In the genomic region with DNA sequence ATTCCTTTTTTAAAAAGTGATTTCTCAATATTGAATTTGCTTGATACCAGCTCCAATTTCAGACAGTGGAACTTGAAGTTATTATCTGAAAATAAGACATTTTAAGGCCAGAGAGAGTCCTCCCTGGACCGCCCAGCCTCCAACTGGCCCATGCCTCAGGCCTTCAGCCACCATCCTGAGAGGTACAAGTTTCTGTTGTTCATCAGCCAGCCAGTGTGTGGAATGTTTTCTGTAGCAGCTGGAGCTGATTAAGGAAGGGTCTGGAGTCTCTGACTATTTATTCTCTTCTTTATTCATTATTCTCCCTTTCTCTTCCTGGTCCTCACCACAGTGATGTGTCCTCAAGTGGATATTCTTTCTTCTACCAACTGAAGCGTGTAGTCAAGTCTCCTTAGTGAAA, we compare ENCODE assay signal across 18 mouse cellular contexts.
DNase-seq lines count a peak whose midpoint lies in the region; ATAC-seq lines count a peak whose summit lies in the region.
"Had no signal": no experiment of that assay in that cellular context is flagged by ENCODE, and none has a peak within 500 bp of the region (broad histone marks: within the 10 kb centered on the region; RNA-seq: fewer than 3 reads in every experiment).

No protein-coding gene starts in this region.

- no peak overlapping the region for H3K27ac ChIP-seq in embryonic facial prominence, embryonic 11.5 days (replicated peaks; ENCODE audit: low read depth, low read length)
- H3K27ac ChIP-seq in limb, embryonic 10.5 days: no peak overlapping the region
- no peak overlapping the region for H3K27ac ChIP-seq in neural tube, embryonic 15.5 days (replicated peaks)
- H3K27ac ChIP-seq: embryonic facial prominence, embryonic 12.5 days; forebrain, embryonic 12.5 days had no signal

- no peaks in the 10 kb centered on the region for H3K27me3 ChIP-seq in embryonic facial prominence, embryonic 11.5 days (ENCODE audit: control insufficient read depth, insufficient read depth, low read length)
- no peaks in the 10 kb centered on the region for H3K27me3 ChIP-seq in limb, embryonic 10.5 days (ENCODE audit: low read depth, poor library complexity, severe bottlenecking)
- no peaks in the 10 kb centered on the region for H3K27me3 ChIP-seq in neural tube, embryonic 15.5 days (replicated peaks)
- H3K27me3 ChIP-seq: embryonic facial prominence, embryonic 12.5 days; forebrain, embryonic 12.5 days; heart, embryonic 12.5 days had no signal

- WGBS in embryonic facial prominence, embryonic 11.5 days: 33% methylated on average over 2 of the region's 2 CpGs
- WGBS in limb, embryonic 10.5 days: 65% methylated on average over 2 of the region's 2 CpGs
- WGBS in neural tube, embryonic 15.5 days: 86% methylated on average over 2 of the region's 2 CpGs

- no peaks in the 10 kb centered on the region for H3K9me3 ChIP-seq in embryonic facial prominence, embryonic 11.5 days (replicated peaks; ENCODE audit: control insufficient read depth, low read length)
- H3K9me3 ChIP-seq in limb, embryonic 10.5 days (replicated peaks): no peaks in the 10 kb centered on the region
- H3K9me3 ChIP-seq in neural tube, embryonic 15.5 days (replicated peaks): no peaks in the 10 kb centered on the region
- H3K9me3 ChIP-seq: embryonic facial prominence, embryonic 12.5 days; forebrain, embryonic 12.5 days; heart, embryonic 12.5 days had no signal

- no peaks in the 10 kb centered on the region for H3K4me1 ChIP-seq in embryonic facial prominence, embryonic 11.5 days (ENCODE audit: control insufficient read depth, insufficient read depth, low read length)
- peaks cover 11% of the 10 kb centered on the region for H3K4me1 ChIP-seq in limb, embryonic 10.5 days
- no peaks in the 10 kb centered on the region for H3K4me1 ChIP-seq in neural tube, embryonic 15.5 days
- H3K4me1 ChIP-seq: forebrain, embryonic 12.5 days; heart, embryonic 12.5 days had no signal

- ATAC-seq in embryonic facial prominence, embryonic 11.5 days (replicated peaks; ENCODE audit: insufficient number of reproducible peaks, low FRiP score, low TSS enrichment, low read depth): no peak
- no peak for ATAC-seq in activated CD4-positive, CD25-positive, alpha-beta regulatory T cell, adult 4 months
- no peak for ATAC-seq in neural tube, embryonic 15.5 days (ENCODE audit: low FRiP score)
- ATAC-seq: forebrain, postnatal 0 days; hindbrain, embryonic 16.5 days had no signal

- peak; percentile 53 for DNase-seq in embryo, embryonic 10 days (ENCODE audit: low spot score)
- peak; percentile 59 for DNase-seq in embryo, embryonic 10.5 days (ENCODE audit: low spot score)
- DNase-seq in embryonic facial prominence, embryonic 11.5 days (ENCODE audit: low spot score): peak; percentile 82
- DNase-seq in limb, embryonic 10.5 days (ENCODE audit: low spot score): peak; percentile 45
- DNase-seq in layer of hippocampus, adult 9-11 months: no peak
- DNase-seq: adrenal gland, adult 8-10 months; adrenal gland, postnatal 36 days; cerebellum, adult 2 months; cerebellum, postnatal 10 days; forebrain, postnatal 0 days; gastrocnemius, postnatal 14 days; kidney, adult 18-20 months had no signal

- H3K4me2 ChIP-seq in embryonic facial prominence, embryonic 11.5 days (ENCODE audit: low read depth, low read length): no peak overlapping the region
- no peak overlapping the region for H3K4me2 ChIP-seq in neural tube, embryonic 15.5 days
- H3K4me2 ChIP-seq: embryonic facial prominence, embryonic 12.5 days; forebrain, embryonic 12.5 days; heart, embryonic 12.5 days had no signal

- H3K9ac ChIP-seq in embryonic facial prominence, embryonic 11.5 days (replicated peaks; ENCODE audit: low read length): no peak overlapping the region
- no peak overlapping the region for H3K9ac ChIP-seq in neural tube, embryonic 15.5 days (replicated peaks)
- H3K9ac ChIP-seq: embryonic facial prominence, embryonic 12.5 days; forebrain, embryonic 12.5 days; forebrain, postnatal 0 days; heart, embryonic 12.5 days had no signal

- H3K4me3 ChIP-seq in embryonic facial prominence, embryonic 11.5 days (ENCODE audit: low read depth, low read length): no peak overlapping the region
- no peak overlapping the region for H3K4me3 ChIP-seq in limb, embryonic 10.5 days
- H3K4me3 ChIP-seq in neural tube, embryonic 15.5 days (replicated peaks): no peak overlapping the region
- H3K4me3 ChIP-seq: embryonic facial prominence, embryonic 12.5 days; forebrain, embryonic 12.5 days; heart, embryonic 12.5 days had no signal

- H3K36me3 ChIP-seq in embryonic facial prominence, embryonic 11.5 days (replicated peaks; ENCODE audit: control insufficient read depth, insufficient read depth, low read depth, low read length): no peaks in the 10 kb centered on the region
- no peaks in the 10 kb centered on the region for H3K36me3 ChIP-seq in limb, embryonic 10.5 days
- H3K36me3 ChIP-seq in neural tube, embryonic 15.5 days: no peaks in the 10 kb centered on the region
- H3K36me3 ChIP-seq: embryonic facial prominence, embryonic 12.5 days; forebrain, embryonic 12.5 days; heart, embryonic 12.5 days had no signal
